Mouse (Mus musculus): ENCODE data around the gene Dpf2. TPM values are rescaled to one million over a fixed set of nuclear protein-coding genes. Genes with fewer than 3 reads are reported as not detected.

Dpf2 gene
- total RNA-seq, 2 experiments from 2014 or later, result 94.8 to 100 TPM

- H3K27ac ChIP-seq, result peak overlapping the region; percentile 80
These were observed 33.1 kb upstream of the Dpf2 start for GRCm38 (mm10) chr19:5945891-5946290.

GRCm38 (mm10) chr19:5945027-5945426 is 32.2 kb upstream of the Dpf2 start:
- intact Hi-C loops (cut with DNase I), result no loop called here
- TF ChIP-seq CTCF (IDR thresholded peaks at IDR 0.05), result no peak
- no peak for DNase-seq (ENCODE audit: extremely low spot score in 1 of 2, low spot score in 2 of 2)
- Histone ChIP-seq H3K27ac (peak overlapping the region; percentile 44; the same call in 1 of the 2 replicates), H3K4me3 (no peak overlapping the region)

More at GRCm38 (mm10) chr19:5945891-5946290, 33.1 kb upstream of the Dpf2 start:
- intact Hi-C loops (cut with DNase I), result no loop called here
- no peak for TF ChIP-seq CTCF (IDR thresholded peaks at IDR 0.05)
- no peak overlapping the region for H3K4me3 ChIP-seq
- no peak for DNase-seq (ENCODE audit: extremely low spot score in 1 of 2, low spot score in 2 of 2)

DNA sequence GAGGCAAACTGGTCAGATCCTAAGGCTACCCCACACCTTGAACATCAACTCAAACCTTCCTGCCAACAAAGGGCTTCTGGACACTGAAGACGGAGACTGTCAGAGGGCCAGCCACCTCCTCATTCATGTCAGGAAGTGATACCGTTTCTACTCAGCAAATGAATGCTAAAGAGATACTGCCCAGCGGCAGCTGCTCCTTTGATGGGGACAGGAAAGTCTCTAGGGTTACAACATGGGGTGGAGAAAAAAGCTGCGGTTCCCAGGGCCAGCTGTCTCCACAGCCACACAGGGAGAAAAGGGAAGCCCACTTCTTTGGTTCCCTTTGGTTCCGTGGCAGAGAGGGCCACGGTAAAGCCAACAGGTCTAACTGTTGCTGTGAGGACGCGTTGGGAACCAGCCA is 31.3 kb upstream of the Dpf2 start:
- Histone ChIP-seq H3K27ac (peak overlapping the region; percentile 36; the same call in 1 of the 2 replicates), H3K4me3 (no peak overlapping the region)
- no peak for DNase-seq (ENCODE audit: extremely low spot score in 1 of 2, low spot score in 2 of 2)
- no peak for TF ChIP-seq CTCF (IDR thresholded peaks at IDR 0.05)
- intact Hi-C loops (cut with DNase I), result no loop called here

DNA sequence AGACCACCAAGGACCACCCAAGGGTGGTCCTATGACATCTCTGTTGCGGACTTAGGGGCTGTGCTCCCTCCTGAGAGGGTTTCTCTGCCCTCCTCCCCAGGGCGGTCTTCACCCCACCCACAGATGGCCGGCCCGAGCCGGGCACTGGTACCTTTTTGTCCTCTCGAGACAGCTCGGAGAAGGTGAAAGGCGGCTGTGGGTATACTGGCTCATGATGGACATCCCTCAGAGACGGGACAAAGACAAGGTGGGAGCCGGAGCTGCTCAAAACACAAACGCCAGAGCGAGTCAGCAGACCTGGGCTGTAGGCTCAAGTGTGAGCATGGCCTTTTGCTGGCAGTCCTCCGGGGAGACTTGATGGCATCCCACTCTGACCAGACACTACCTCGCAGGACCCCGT is 30.6 kb upstream of the Dpf2 start:
- no peak for DNase-seq (ENCODE audit: extremely low spot score in 1 of 2, low spot score in 2 of 2)
- H3K4me3 ChIP-seq, result no peak overlapping the region
- TF ChIP-seq CTCF (IDR thresholded peaks at IDR 0.05), result no peak
- H3K27ac ChIP-seq, result no peak overlapping the region
- intact Hi-C loops (cut with DNase I), result no loop called here

DNA sequence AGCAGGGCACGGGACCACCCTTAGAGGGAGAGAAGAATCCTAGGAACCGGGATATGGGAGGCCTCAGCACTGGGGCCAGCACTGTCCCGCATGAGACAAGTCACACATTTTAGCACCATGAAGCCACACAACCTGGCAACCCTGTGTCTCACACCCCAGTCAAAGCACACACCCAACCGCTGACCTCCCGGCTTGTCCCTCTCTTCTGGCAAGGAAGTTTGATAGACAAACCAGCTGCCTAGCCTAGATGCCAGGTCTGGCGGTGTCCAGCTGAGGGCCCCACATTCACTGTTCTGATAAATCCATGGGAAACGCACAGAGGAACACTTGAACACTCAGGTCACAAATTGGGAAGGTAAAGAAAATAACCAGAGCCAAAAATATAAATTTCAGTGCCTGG is 29.8 kb upstream of the Dpf2 start:
- no peak overlapping the region for H3K4me3 ChIP-seq
- no peak for TF ChIP-seq CTCF (IDR thresholded peaks at IDR 0.05)
- no peak for DNase-seq (ENCODE audit: extremely low spot score in 1 of 2, low spot score in 2 of 2)
- H3K27ac ChIP-seq, result no peak overlapping the region; the same call in 1 of the 2 replicates
- intact Hi-C loops (cut with DNase I), result no loop called here

- TF ChIP-seq CTCF (IDR thresholded peaks at IDR 0.05), result no peak
- H3K4me3 ChIP-seq, result no peak overlapping the region
- no peak overlapping the region for H3K27ac ChIP-seq
- intact Hi-C loops (cut with DNase I), result no loop called here
- DNase-seq (ENCODE audit: extremely low spot score in 1 of 2, low spot score in 2 of 2), result no peak
These were observed 27.8 kb upstream of the Dpf2 start for GRCm38 (mm10) chr19:5940656-5941055.

- no peak for TF ChIP-seq CTCF (IDR thresholded peaks at IDR 0.05)
- DNase-seq (ENCODE audit: extremely low spot score in 1 of 2, low spot score in 2 of 2), result no peak
- intact Hi-C loops (cut with DNase I), result no loop called here
These were observed 27.4 kb upstream of the Dpf2 start for GRCm38 (mm10) chr19:5940173-5940572.

DNA sequence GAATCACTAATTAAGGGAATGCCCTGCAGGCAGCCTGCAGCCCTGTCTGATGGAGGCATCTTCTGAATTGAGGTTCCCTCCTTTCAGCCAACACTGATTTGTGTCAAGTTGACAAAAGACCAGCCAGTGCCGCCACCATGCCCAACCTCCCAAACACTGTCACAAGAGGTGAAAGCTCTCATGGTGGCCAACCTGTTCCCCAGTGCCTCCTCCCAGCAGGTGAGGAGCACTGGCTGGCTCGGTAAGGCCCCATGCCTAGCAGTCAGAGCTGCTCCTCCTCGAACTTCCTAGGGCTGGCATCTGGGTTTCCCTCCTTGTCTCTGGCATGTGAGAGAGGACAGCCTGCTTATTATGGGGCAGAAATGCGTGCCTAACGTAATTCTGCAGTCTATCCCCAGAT is 26.9 kb upstream of the Dpf2 start:
- intact Hi-C loops (cut with DNase I), result no loop called here
- Histone ChIP-seq H3K27ac (no peak overlapping the region), H3K4me3 (no peak overlapping the region)
- no peak for DNase-seq (ENCODE audit: extremely low spot score in 1 of 2, low spot score in 2 of 2)
- TF ChIP-seq CTCF (IDR thresholded peaks at IDR 0.05), result no peak

More at GRCm38 (mm10) chr19:5940173-5940572, 27.4 kb upstream of the Dpf2 start:
- no peak overlapping the region for H3K4me3 ChIP-seq
- no peak overlapping the region for H3K27ac ChIP-seq

DNA sequence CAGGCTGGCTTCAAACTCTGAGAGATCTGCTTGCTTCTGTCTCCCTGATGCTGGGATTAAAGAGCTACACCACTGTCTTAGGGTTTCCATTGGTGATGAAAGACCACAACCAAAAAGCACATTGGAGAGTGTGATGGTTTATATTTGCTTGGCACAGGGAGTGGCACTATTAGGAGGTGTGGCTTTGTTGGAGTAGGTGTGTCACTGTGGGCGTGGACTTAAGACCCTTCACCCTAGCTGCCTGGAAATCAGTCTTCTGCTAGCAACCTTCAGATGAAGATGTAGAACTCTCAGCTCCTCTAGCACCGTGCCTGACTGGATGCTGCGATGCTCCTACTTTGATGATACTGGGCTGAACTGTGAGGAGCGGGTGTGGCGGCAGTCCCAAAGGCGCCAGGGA is 25.7 kb upstream of the Dpf2 start:
- Histone ChIP-seq H3K27ac (no peak overlapping the region), H3K4me3 (no peak overlapping the region)
- DNase-seq (ENCODE audit: extremely low spot score in 1 of 2, low spot score in 2 of 2), result no peak
- no peak for TF ChIP-seq CTCF (IDR thresholded peaks at IDR 0.05)
- intact Hi-C loops (cut with DNase I), result no loop called here

DNA sequence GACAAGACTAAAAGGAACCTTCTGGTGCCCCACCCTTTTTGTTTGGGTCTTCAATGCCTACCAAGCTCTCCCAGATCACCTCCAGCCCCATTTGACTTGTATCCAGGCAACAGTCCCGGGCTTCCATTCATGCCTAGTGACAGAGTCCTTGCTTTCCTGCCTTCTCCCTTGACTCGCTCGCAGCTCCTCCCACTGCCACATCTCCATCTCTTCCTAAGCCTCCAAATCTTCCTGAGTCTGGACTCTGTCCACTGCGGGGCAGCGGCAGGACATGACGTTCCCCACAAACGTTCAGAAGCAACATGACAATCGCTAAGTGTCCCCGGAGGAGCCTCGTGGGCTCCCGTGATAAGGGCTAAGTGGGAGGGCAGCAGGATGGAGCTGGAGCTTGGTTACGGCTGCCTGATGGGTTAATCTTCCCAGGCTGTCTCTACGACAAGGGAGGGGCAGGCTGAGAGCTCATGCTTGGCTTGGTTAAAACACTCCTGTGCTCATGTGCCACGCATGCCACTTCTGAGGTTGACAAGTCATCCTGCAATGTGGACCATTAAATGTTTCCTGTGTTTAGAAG is 25.1 kb upstream of the Dpf2 start:
- intact Hi-C loops (cut with DNase I), result no loop called here
- no peak for DNase-seq (ENCODE audit: extremely low spot score in 1 of 2, low spot score in 2 of 2)
- no peak overlapping the region for H3K4me3 ChIP-seq
- TF ChIP-seq CTCF (IDR thresholded peaks at IDR 0.05), result no peak
- no peak overlapping the region for H3K27ac ChIP-seq

GRCm38 (mm10) chr19:5937095-5937835 is 24.5 kb upstream of the Dpf2 start:
- no peak overlapping the region for H3K4me3 ChIP-seq
- TF ChIP-seq CTCF (IDR thresholded peaks at IDR 0.05), result no peak
- DNase-seq (ENCODE audit: extremely low spot score in 1 of 2, low spot score in 2 of 2), result no peak
- intact Hi-C loops (cut with DNase I), result no loop called here
- no peak overlapping the region for H3K27ac ChIP-seq

DNA sequence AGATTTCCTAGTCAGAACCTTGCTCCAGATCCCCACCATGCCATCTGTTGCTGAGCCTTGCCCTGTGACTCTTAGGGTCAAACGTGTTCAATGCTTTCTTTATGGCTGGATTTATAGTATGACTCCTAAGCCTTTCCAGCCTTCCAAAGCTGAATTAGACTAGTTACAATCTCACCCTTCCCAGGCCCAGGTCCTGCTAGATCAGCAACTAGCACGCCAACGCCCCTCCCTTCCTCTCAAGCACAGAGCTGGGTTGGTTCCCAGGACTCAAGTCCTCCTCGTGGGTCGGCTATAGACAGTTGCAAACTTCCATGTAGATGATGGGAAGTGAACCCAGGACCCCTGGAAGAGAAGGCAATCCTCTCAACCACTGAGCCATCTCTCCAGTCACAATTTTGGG is 22.9 kb upstream of the Dpf2 start:
- no peak for DNase-seq (ENCODE audit: extremely low spot score in 1 of 2, low spot score in 2 of 2)
- no peak overlapping the region for H3K4me3 ChIP-seq
- TF ChIP-seq CTCF (IDR thresholded peaks at IDR 0.05), result no peak
- intact Hi-C loops (cut with DNase I), result no loop called here
- H3K27ac ChIP-seq, result no peak overlapping the region

GRCm38 (mm10) chr19:5935266-5935665 is 22.5 kb upstream of the Dpf2 start:
- no peak for DNase-seq (ENCODE audit: extremely low spot score in 1 of 2, low spot score in 2 of 2)
- no peak for TF ChIP-seq CTCF (IDR thresholded peaks at IDR 0.05)
- intact Hi-C loops (cut with DNase I), result no loop called here
- Histone ChIP-seq H3K27ac (no peak overlapping the region), H3K4me3 (no peak overlapping the region)
